Mouse (Mus musculus) MEL (cell line): Measurements from ENCODE around the gene Trex1. TPM values are rescaled to one million over a fixed set of nuclear protein-coding genes. Genes with fewer than 3 reads are reported as not detected.

Experiments
- DNase-seq: peaks from one replicate; pipeline ENCODE4 v3.0.0; 2011; ENCODE audit warnings: low read depth, low spot score
- H3K27ac ChIP-seq: 2 replicates; pipeline ENCODE4 v1.5.1; 2012; ENCODE audit warnings: low read depth, mild to moderate bottlenecking, control low read depth, low read length, moderate library complexity; ENCODE audit not compliant: control insufficient read depth
- H3K27me3 ChIP-seq, 2 experiments: fragments of 150-350 bp in 1 of 2; sonication (generic) in 1 of 2; 2 replicates each; pipeline ENCODE4 v1.6.1; 2012; ENCODE audit warnings: low read length in 2 of 2, mild to moderate bottlenecking in 2 of 2, improper control_type of control experiment in 1 of 2, moderate library complexity in 1 of 2; ENCODE audit not compliant: insufficient read depth in 2 of 2, control insufficient read depth in 1 of 2
- H3K36me3 ChIP-seq, 2 experiments: 2 replicates each; pipeline ENCODE4 v1.6.1; 2012 to 2014; ENCODE audit warnings: low read length in 2 of 2, improper control_type of control experiment in 1 of 2, inconsistent platforms in 1 of 2, mild to moderate bottlenecking in 1 of 2; ENCODE audit not compliant: insufficient read depth in 2 of 2, control insufficient read depth in 1 of 2
- H3K4me1 ChIP-seq, 2 experiments: fragments of 150-350 bp in 1 of 2; sonication (generic) in 1 of 2; 2 replicates each; pipeline ENCODE4 v1.6.1; 2012; ENCODE audit warnings: low read length in 2 of 2, improper control_type of control experiment in 1 of 2, mild to moderate bottlenecking in 1 of 2; ENCODE audit not compliant: insufficient read depth in 2 of 2, control insufficient read depth in 1 of 2
- H3K4me3 ChIP-seq, 2 experiments: fragments of 150-350 bp in 1 of 2; sonication (generic) in 1 of 2; 2 replicates each; pipeline ENCODE4 v1.5.1; 2012; ENCODE audit warnings: low read depth in 2 of 2, low read length in 2 of 2, mild to moderate bottlenecking in 2 of 2, moderate library complexity in 2 of 2, control low read depth in 1 of 2, improper control_type of control experiment in 1 of 2; ENCODE audit not compliant: control insufficient read depth in 1 of 2, insufficient read depth in 1 of 2
- H3K79me2 ChIP-seq: 2 replicates; pipeline ENCODE4 v1.6.1; 2012; ENCODE audit warnings: mild to moderate bottlenecking, low read length, moderate library complexity; ENCODE audit not compliant: control insufficient read depth, poor library complexity, insufficient read depth
- H3K9ac ChIP-seq: 2 replicates; pipeline ENCODE4 v1.6.1; 2012; ENCODE audit warnings: low read depth, mild to moderate bottlenecking, control low read depth, low read length, moderate library complexity; ENCODE audit not compliant: control insufficient read depth, poor library complexity, severe bottlenecking
- H3K9me3 ChIP-seq: fragments of 150-350 bp; sonication (generic); replicated peaks from 2 replicates; pipeline ENCODE4 v1.6.1; 2012; ENCODE audit warnings: mild to moderate bottlenecking, low read length, improper control_type of control experiment, moderate library complexity; ENCODE audit not compliant: insufficient read depth
- BHLHE40 ChIP-seq: IDR thresholded peaks from 2 replicates; pipeline ENCODE4 v1.6.1; 2012; ENCODE audit warnings: low read depth, mild to moderate bottlenecking, inconsistent platforms, low read length, improper control_type of control experiment, borderline replicate concordance
- CHD1 ChIP-seq: IDR thresholded peaks from 2 replicates; pipeline ENCODE4 v1.6.1; 2012; ENCODE audit warnings: low read depth, mild to moderate bottlenecking, inconsistent platforms, low read length, improper control_type of control experiment
- CHD2 ChIP-seq: IDR thresholded peaks from 2 replicates; pipeline ENCODE4 v1.6.1; 2011; ENCODE audit warnings: low read length, improper control_type of control experiment
- E2F4 ChIP-seq: IDR thresholded peaks from 2 replicates; pipeline ENCODE4 v1.6.1; 2011; ENCODE audit warnings: low read depth, low read length, improper control_type of control experiment, borderline replicate concordance
- ETS1 ChIP-seq: IDR thresholded peaks from 2 replicates; pipeline ENCODE4 v1.6.1; 2012; ENCODE audit warnings: low read depth, mild to moderate bottlenecking, inconsistent platforms, low read length, improper control_type of control experiment, moderate library complexity
- GABPA ChIP-seq: IDR thresholded peaks from 2 replicates; pipeline ENCODE4 v1.6.1; 2012; ENCODE audit warnings: low read depth, mild to moderate bottlenecking, inconsistent platforms, low read length, improper control_type of control experiment, moderate library complexity
- GATA1 ChIP-seq: IDR thresholded peaks from 2 replicates; pipeline ENCODE4 v1.6.1; 2011; ENCODE audit warnings: low read depth, low read length, improper control_type of control experiment
- HCFC1 ChIP-seq: IDR thresholded peaks from 2 replicates; pipeline ENCODE4 v1.6.1; 2012; ENCODE audit warnings: low read depth, mild to moderate bottlenecking, inconsistent platforms, low read length, improper control_type of control experiment, moderate library complexity
- JUND ChIP-seq: IDR thresholded peaks from 2 replicates; pipeline ENCODE4 v1.6.1; 2011; ENCODE audit warnings: low read depth, mild to moderate bottlenecking, improper control_type of control experiment, low read length
- MAFK ChIP-seq: IDR thresholded peaks from 2 replicates; pipeline ENCODE4 v1.6.1; 2011; ENCODE audit warnings: low read depth, mild to moderate bottlenecking, low read length, improper control_type of control experiment, borderline replicate concordance
- MAZ ChIP-seq: IDR thresholded peaks from 2 replicates; pipeline ENCODE4 v1.6.1; 2012; ENCODE audit warnings: low read depth, mild to moderate bottlenecking, inconsistent platforms, low read length, improper control_type of control experiment
- MEF2A ChIP-seq: IDR thresholded peaks from 2 replicates; pipeline ENCODE4 v1.6.1; 2014; ENCODE audit warnings: low read depth, mild to moderate bottlenecking, inconsistent platforms, low read length, improper control_type of control experiment; ENCODE audit not compliant: poor library complexity, insufficient replicate concordance, severe bottlenecking; ENCODE audit errors: extremely low read depth
- MXI1 ChIP-seq: IDR thresholded peaks from 2 replicates; pipeline ENCODE4 v1.6.1; 2011; ENCODE audit warnings: mild to moderate bottlenecking, low read depth, low read length, improper control_type of control experiment
- MYB ChIP-seq: IDR thresholded peaks from 2 replicates; pipeline ENCODE4 v1.6.1; 2011; ENCODE audit warnings: mild to moderate bottlenecking, low read depth, low read length, improper control_type of control experiment
- NRF1 ChIP-seq: IDR thresholded peaks from 2 replicates; pipeline ENCODE4 v1.6.1; 2014; ENCODE audit warnings: low read depth, mild to moderate bottlenecking, inconsistent platforms, low read length, improper control_type of control experiment, moderate library complexity; ENCODE audit not compliant: poor library complexity, insufficient read depth, severe bottlenecking
- POLR2AphosphoS2 ChIP-seq: IDR thresholded peaks from 2 replicates; pipeline ENCODE4 v1.6.1; 2011; ENCODE audit warnings: low read length, improper control_type of control experiment
- RAD21 ChIP-seq: IDR thresholded peaks from 2 replicates; pipeline ENCODE4 v1.6.1; 2011; ENCODE audit warnings: mild to moderate bottlenecking, low read depth, low read length, improper control_type of control experiment
- RCOR1 ChIP-seq: IDR thresholded peaks from 2 replicates; pipeline ENCODE4 v1.6.1; 2012; ENCODE audit warnings: low read depth, mild to moderate bottlenecking, inconsistent platforms, low read length, improper control_type of control experiment
- SIN3A ChIP-seq: IDR thresholded peaks from 2 replicates; pipeline ENCODE4 v1.6.1; 2012; ENCODE audit warnings: low read length, improper control_type of control experiment, inconsistent platforms
- SMC3 ChIP-seq: IDR thresholded peaks from 2 replicates; pipeline ENCODE4 v1.6.1; 2011; ENCODE audit warnings: low read depth, low read length, improper control_type of control experiment
- TAL1 ChIP-seq: IDR thresholded peaks from 2 replicates; pipeline ENCODE4 v1.6.1; 2012; ENCODE audit warnings: mild to moderate bottlenecking, inconsistent platforms, low read length, moderate library complexity, mixed read lengths
- TBP ChIP-seq: IDR thresholded peaks from 2 replicates; pipeline ENCODE4 v1.8.0; 2011; ENCODE audit warnings: low read depth, low read length, improper control_type of control experiment
- TCF12 ChIP-seq: IDR thresholded peaks from 2 replicates; pipeline ENCODE4 v1.6.1; 2014; ENCODE audit warnings: low read depth, mild to moderate bottlenecking, inconsistent platforms, low read length, improper control_type of control experiment, moderate library complexity
- UBTF ChIP-seq: IDR thresholded peaks from 2 replicates; pipeline ENCODE4 v1.6.1; 2012; ENCODE audit warnings: low read depth, mild to moderate bottlenecking, inconsistent platforms, low read length, improper control_type of control experiment, moderate library complexity, borderline replicate concordance; ENCODE audit not compliant: insufficient read depth
- ZC3H11A ChIP-seq: IDR thresholded peaks from 2 replicates; pipeline ENCODE4 v1.6.1; 2012; ENCODE audit warnings: low read depth, mild to moderate bottlenecking, inconsistent platforms, low read length, improper control_type of control experiment
- ZNF384 ChIP-seq: IDR thresholded peaks from 2 replicates; pipeline ENCODE4 v1.6.1; 2012; ENCODE audit warnings: low read depth, mild to moderate bottlenecking, inconsistent platforms, low read length, improper control_type of control experiment
- polyA plus RNA-seq, 2 experiments: library from polyadenylated mRNA; stranded (reverse) in 1 of 2; unstranded in 1 of 2; fragments of >175 nt in 1 of 2; fragments of >200 nt in 1 of 2; gene quantifications; 2 replicates each; pipeline versions ENCODE4 v1.2.1 to v1.2.4; 2012; ENCODE audit warnings: low replicate concordance in 2 of 2, low read depth in 1 of 2; ENCODE audit not compliant: insufficient read length in 2 of 2, insufficient read depth in 1 of 2, missing spikeins in 1 of 2
- total RNA-seq: library from RNA; depleted of rRNA; stranded (reverse); fragments of 300-350 nt; gene quantifications from 2 replicates; pipeline ENCODE4 v1.2.3, GENCODE M21; 2012

The Trex1 gene
- total and polyA plus RNA-seq, 3 experiments = 8.9 to 17.0 TPM; not detected in 1

DNA sequence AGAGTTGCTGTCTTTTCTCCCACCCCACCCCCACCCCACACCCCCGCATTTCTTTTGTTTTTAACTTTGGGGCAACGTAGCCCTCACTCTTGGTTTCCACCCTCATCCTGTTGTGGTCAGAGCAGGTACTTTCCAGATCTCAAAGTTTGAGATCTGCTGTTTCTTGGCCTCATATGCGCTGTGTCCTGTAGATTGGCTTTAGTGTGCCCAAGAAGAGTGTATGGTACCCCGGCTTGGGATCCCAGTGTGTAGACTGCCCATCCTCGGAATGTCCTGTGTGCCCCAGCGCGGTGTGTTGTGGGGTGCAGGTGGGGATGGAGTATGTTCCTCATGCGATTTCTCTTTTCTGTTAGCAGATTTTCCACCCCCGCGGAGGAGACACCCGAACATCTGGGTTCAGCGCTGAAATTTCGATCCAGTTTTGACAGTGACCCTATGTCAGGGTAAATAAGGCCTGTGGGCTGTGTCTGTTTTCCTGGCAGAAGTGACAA is 8.5 kb downstream of the Trex1 start:
- TF ChIP-seq ETS1 (no peak), RAD21 (no peak), MAZ (no peak), E2F4 (no peak), GATA1 (no peak), JUND (no peak), GABPA (no peak), CHD2 (no peak), UBTF (no peak), RCOR1 (no peak), POLR2AphosphoS2 (no peak), MYB (no peak), ZNF384 (no peak), TBP (no peak), TAL1 (no peak), CHD1 (no peak), HCFC1 (no peak), MEF2A (no peak), TCF12 (no peak), SMC3 (no peak)
- Histone ChIP-seq H3K36me3 (peaks cover 0 to 9% of the 10 kb centered on the region in 2 experiments; a peak in 2 of 4 replicates), H3K4me3 (no peak overlapping the region), H3K27me3 (no peaks in the 10 kb centered on the region), H3K9me3 (no peaks in the 10 kb centered on the region), H3K79me2 (peaks cover 2% of the 10 kb centered on the region; the same call in 1 of the 2 replicates), H3K27ac (no peak overlapping the region), H3K9ac (no peak overlapping the region), H3K4me1 (peaks cover 3 to 11% of the 10 kb centered on the region in 2 experiments; a peak in 3 of 4 replicates)
- DNase-seq = no peak

DNA sequence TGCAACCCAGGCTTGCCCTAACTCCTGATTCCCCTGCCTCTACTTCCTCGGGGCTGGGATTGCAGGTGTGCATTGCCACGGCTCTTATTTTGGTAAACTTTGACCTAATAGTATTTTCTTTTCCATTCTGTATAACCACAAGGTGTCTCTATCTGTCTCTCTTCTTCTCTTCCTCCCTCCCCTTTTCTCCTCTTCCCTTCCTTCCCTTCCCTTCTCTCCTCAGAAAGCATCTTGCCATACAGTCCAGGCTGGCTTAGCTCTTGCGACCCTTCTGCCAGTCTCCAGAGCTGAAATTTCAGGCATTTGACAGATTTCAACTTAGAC is 8.9 kb downstream of the Trex1 start:
- Histone ChIP-seq H3K9ac (no peak overlapping the region), H3K27me3 (no peaks in the 10 kb centered on the region), H3K4me3 (no peak overlapping the region), H3K27ac (no peak overlapping the region), H3K9me3 (no peaks in the 10 kb centered on the region), H3K36me3 (peaks cover 0 to 8% of the 10 kb centered on the region in 2 experiments; a peak in 2 of 4 replicates), H3K79me2 (peaks cover 2% of the 10 kb centered on the region; the same call in 1 of the 2 replicates), H3K4me1 (peaks cover 3 to 8% of the 10 kb centered on the region in 2 experiments; a peak in 3 of 4 replicates)
- no peak for DNase-seq
- TF ChIP-seq SIN3A (no peak), TBP (no peak), GATA1 (no peak), ZC3H11A (no peak), MEF2A (no peak), MAFK (no peak), NRF1 (no peak), CHD2 (no peak), POLR2AphosphoS2 (no peak), BHLHE40 (no peak), MXI1 (no peak), CHD1 (no peak)
